Mouse (Mus musculus) spleen, adult 2 months (tissue): ENCODE results near the gene Cdc42.

ENCODE experiments used
- CTCF ChIP-seq: fragments of 200-500 bp; IDR thresholded peaks from 2 replicates; pipeline ENCODE4 v1.5.1; 2011; ENCODE audit warnings: mild to moderate bottlenecking, inconsistent platforms; ENCODE audit not compliant: insufficient read depth, insufficient read length, insufficient replicate concordance; ENCODE audit errors: extremely low read depth
- POLR2A ChIP-seq: fragments of 200-500 bp; IDR thresholded peaks from 2 replicates; pipeline ENCODE4 v1.6.1; 2011; ENCODE audit warnings: low read depth, low read length, inconsistent platforms

DNA sequence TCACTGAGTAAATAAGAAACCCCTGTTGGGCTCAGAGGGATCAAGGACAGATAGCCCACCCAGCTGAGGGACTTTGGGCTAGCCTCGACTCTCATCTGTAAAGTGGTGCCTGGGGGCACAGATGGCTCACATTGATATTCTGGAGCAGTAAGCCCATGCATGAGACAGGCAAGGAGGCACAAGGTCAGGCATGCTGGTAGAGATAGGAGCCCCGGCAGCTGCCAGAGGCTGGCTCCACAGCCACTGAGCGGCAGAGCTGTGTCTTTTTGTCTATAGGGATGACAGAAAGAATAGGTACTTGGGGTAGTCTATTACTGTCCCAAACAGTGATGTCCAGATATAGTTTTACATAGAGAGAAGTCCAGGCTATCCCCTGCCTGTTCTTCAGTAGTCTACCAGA, 76.2 kb downstream of the Cdc42 start:
- TF ChIP-seq CTCF (no peak), POLR2A (no peak)
